Mouse (Mus musculus) neutrophil, adult 5-6 weeks (primary cell): ENCODE measurements around the gene Gpd2. TPM values are rescaled to one million over a fixed set of nuclear protein-coding genes. Genes with fewer than 3 reads are reported as not detected.

Experiments used
- ATAC-seq: fragments of 151-379, 151-347 bp; 2 replicates; pipeline ENCODE4 v1.8.0; 2017; ENCODE audit warnings: mild to moderate bottlenecking, moderate TSS enrichment; ENCODE audit not compliant: insufficient number of reproducible peaks, poor library complexity, low FRiP score, severe bottlenecking; ENCODE audit errors: extremely low read depth
- total RNA-seq: library from RNA; stranded (forward); fragments of 200-1000 nt; gene quantifications from 2 replicates; pipeline ENCODE4 v1.2.3, GENCODE M21; 2017

Gpd2 gene
- total RNA-seq, 1 experiment from 2014 or later: 42.2 TPM

- ATAC-seq: no peak
These were observed 46.4 kb downstream of the Gpd2 start for GRCm38 (mm10) chr2:57283791-57284190.

DNA sequence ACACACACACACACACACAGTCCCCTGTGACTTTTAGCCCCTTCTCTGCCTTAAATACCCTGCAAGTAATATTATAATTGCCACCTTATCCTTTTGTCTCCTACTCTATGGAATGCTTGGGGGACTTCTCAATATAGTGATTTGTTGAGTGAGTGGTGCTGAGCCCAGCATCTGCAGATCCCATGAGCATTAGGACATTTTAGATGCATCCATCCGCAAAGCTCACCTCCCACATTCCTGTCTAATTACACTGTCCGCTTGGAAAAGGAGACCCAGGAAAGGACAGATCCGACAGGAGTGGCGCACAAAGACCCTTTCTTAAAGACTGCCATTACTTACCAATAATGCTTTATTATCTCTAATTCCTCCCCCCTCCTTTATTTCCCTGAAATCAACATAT, 47.8 kb downstream of the Gpd2 start:
- ATAC-seq: no peak

DNA sequence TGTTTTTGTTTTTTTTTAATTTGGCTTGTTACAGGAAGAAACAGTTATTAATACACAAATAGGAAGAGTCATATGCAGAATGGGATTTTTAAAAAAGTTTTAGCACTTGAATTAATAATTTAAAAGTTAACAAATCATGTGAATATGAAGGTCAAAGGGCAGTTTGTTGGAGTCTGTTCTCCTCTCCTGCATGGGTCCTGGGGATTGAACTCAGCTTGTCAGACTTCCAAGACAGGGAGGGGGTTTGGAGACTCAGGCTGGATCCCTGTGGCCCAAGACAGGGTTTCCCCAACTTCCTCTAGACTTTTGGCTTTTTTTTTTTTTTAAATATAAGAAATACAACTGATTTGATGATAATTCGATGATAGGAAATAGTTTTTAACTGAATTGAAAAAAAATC, 50.6 kb downstream of the Gpd2 start:
- ATAC-seq: no peak

DNA sequence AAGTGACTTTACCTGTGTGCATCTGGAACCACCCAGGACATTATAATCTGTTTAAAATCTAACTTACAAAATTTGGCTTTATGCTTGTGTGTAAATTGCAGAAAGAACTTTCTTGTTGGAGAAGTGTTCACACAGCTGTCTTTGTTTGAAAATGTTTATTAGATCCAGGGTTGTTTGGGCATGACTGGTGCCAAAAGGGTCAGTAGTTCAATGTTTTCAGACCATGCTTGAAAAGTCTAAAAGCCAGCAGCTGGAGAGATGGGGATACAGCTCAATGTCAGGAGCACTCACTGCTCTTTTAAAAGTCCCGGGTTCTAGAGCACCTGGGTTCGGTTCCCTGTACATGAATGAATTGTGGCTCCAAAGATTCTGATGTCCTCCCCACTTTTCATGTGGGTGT, 56.1 kb downstream of the Gpd2 start:
- no peak for ATAC-seq

- ATAC-seq: no peak
These were observed 58.6 kb downstream of the Gpd2 start for GRCm38 (mm10) chr2:57296069-57296468.

DNA sequence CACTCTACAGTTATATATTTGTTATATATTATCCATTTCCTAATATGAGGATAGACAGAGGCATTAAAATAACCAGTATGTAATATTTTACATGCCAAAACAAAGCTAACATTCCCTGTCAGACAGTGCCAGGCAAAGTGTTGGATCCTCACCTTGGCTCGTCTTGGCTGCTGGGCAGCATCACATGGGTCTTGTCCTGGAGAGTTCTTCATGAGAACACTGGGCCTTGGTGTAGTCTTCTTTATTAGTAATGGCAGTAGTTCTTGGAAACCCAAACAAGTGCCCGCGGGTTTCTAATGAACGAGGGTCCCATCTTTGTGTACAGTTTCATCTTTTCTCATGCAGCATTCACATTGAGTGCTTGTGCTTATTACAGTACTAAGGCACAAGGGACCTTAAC, 59.8 kb downstream of the Gpd2 start:
- ATAC-seq: no peak

DNA sequence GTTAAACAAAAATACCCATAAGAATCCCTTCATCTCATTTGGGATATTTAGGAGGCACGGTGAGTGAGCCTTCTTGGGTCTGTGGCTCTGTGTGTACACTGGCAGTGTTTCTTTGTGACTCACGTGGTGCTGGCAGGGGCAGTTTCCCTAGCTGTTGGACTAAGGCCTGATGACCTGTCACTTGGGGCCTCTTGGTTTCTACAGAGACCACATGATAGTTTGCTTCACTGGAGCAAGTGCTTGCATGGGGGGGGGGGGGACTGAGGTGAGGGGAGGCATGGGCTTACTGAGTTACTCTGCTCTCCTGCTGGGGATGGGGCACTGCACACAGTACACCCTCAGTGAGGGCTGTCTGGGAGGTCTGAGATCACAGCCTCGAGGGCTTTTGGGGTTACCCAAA, 64.1 kb downstream of the Gpd2 start:
- no peak for ATAC-seq

DNA sequence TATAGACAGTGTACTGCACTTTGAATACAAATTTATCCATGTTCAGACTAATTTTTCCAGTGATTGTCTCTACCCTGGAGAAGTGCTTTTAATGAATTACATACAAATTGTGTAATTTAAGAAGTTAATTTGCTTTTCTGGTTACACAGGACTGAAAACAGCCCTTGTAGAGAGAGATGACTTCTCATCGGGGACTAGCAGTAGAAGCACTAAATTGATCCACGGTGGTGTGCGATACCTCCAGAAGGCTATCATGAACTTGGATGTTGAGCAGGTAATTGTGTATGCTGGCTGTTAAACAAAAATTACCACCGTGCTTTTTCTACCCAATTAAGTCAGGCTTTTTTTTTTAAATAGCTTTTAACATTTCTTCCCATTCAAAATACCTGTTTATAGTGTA, 66.8 kb downstream of the Gpd2 start:
- no peak for ATAC-seq

DNA sequence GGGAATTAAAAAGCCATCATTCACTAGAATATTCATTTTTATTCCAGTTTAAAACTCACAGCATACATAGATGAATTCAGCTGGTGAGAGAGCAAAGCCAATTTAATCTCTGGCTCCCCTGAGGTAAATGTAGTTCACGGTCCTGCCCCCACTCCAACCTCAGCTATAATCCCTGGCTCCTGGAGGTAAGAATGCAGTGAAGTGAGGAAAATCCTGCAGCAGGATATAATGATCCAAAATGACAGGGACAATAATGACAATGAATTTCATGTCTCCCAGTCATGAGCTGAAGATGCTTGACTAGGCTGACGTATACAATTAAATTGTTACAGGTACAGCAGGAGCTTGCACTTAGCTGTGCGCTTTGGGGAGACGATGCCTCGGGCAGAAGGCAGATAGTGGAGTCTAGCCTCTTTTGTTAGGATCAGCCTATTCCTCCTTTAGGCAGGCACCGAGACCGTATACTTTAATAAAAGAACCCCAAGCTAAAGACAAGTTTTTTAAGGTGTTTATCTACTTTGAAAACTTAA, 74.9 kb downstream of the Gpd2 start:
- ATAC-seq: no peak

- peak; percentile 55; the same call in 1 of the 2 replicates for ATAC-seq
These were observed 78.6 kb downstream of the Gpd2 start for GRCm38 (mm10) chr2:57316055-57316454.

GRCm38 (mm10) chr2:57318336-57318735, 80.9 kb downstream of the Gpd2 start:
- ATAC-seq: no peak

- ATAC-seq: no peak
These were observed 88.7 kb downstream of the Gpd2 start for GRCm38 (mm10) chr2:57326091-57326490.

GRCm38 (mm10) chr2:57329327-57329726, 91.9 kb downstream of the Gpd2 start:
- no peak for ATAC-seq

DNA sequence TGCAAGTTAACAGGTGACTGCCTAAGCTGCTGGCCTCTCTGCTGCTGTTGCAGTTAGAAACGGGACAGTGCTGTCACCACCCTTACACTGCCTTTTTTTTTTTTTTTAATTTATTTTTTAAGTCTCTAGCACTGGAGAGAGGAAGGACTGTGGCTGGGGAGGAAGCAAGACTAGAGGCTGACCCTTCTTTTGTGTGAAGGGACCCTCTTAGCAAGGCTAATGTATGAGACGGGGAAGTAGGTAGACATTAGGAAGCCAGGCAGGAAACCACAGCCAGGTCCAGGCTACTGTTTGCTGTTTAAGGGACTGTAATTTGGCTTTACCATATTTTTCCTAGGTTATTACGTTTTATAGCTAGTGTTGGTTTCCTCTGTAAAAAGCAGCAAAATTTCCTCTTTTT, 93.4 kb downstream of the Gpd2 start:
- ATAC-seq: no peak

GRCm38 (mm10) chr2:57331266-57331665, 93.8 kb downstream of the Gpd2 start:
- ATAC-seq: no peak

GRCm38 (mm10) chr2:57333481-57333880, 96.0 kb downstream of the Gpd2 start:
- ATAC-seq: no peak

GRCm38 (mm10) chr2:57335397-57335796, 98.0 kb downstream of the Gpd2 start:
- ATAC-seq: no peak

DNA sequence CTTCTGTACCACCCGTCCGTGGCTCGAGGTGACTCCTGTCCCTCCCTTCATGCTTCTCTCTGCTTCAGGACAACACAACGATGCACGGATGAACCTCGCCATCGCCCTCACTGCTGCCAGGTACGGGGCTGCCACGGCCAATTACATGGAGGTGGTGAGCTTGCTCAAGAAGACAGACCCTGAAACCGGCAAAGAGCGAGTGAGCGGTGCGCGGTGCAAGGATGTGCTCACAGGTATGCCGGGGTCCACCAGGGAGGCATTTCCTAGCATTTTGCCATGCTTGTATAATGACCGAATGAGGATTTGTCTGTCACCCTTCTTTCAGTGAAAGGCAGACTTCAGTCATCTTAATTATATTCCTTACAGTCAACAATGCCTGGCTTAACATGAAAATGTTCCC, 101.3 kb downstream of the Gpd2 start:
- ATAC-seq: no peak

- no peak for ATAC-seq
These were observed 105.5 kb downstream of the Gpd2 start for GRCm38 (mm10) chr2:57342910-57343309.

GRCm38 (mm10) chr2:57350615-57351014, 113.2 kb downstream of the Gpd2 start:
- ATAC-seq: no peak

DNA sequence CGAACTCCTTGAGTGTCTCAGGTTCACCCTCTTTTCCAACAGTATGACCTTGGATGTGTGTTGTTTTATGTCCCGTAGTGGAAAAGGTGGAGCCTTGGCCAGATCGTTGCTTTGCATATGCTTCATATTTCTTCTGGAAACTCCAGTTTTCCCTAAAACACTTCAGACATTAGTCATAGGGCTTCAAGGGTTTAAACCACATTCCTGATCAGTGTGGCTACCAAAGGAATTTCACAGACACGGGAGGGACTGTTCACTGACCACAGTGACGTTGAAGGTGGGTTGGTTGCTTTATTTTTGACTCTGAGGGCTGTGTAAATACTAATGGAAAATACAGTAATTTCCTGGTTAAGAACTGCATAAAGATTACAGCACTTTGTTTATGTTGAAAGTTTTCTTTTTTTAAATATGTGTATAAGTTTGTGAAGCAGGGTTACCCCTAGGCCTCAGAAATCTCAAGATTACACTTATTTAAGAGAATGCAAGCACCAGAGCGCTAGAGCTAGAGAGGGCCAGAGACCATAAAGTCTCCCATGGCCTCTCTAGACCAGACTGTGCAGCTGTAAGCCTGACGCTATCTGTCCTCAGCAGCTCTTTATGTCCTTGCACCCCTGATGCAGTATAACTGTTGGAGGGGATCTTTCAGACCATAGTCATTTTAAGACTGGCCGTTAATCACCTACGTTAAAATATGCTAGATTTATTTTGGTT, 116.4 kb downstream of the Gpd2 start:
- ATAC-seq: no peak
